Mouse (Mus musculus) cerebellum, adult 8-10 months (tissue): Measurements from ENCODE around the gene Ap2s1.

Experiments
- DNase-seq: peaks from one replicate; pipeline ENCODE4 v3.0.0; 2022

The Ap2s1 gene

DNA sequence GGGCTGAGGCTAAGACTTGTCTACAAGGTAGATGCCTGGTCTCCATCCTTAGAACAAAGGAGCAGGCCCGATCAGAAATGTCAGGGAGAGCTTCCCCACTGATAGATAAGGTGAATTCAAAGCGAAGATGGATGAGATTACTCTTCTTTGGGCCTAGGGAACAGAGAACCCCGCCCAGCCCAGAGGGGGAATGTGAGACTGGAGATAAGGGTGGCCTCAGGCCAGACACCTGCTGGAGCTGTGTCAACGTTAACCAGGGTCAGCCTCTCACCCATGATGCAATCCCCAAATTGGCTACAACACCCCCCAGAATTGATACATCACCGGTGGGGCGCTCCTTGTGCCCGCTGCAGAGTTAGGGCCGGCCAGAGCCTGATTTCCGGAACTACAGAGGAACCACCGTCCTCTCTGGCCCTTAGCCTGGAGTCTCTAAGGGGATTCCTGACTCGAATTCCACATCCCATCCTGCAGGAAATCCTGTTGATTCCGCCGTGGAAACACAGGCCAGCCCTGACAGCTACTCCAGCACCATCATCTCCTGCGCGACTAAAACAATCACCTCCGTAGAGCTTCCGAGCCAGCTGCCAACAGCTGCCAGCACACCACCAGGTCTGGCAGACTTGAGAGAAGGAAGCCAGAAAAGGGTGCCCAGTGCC, 17.3 kb downstream of the Ap2s1 start:
- DNase-seq: no peak

DNA sequence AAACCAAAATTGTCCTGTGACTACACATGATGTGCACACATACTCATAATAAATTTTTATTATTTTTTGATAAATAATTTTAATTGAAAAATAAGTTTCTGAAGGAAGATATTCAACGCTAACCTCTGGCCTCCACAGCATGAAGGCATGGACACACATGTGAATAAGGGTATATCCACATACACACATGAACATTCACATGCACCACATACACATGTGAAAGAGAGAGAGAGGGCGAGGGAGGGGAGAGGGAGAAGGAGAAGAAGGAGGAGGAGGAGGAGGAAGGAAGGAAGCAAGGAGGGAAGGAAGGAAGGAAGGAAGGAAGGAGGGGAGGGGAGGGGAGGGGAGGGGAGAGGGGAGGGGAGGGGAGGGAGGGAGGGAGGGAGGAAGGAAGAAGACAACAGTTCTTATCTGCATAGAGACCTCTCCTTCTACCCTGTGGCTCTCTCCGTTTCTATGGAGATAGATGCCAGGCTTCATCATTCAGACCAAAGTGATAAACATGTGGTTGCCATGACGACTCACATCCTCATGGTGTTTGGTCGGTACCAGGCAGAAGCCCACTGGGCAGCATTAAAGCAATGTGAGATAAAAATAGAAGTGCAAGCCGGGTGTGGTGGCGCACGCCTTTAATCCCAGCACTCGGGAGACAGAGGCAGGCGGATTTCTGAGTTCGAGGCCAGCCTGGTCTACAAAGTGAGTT, 20.8 kb downstream of the Ap2s1 start:
- no peak for DNase-seq

- no peak for DNase-seq
These were observed 22.1 kb downstream of the Ap2s1 start for GRCm38 (mm10) chr7:16760292-16760691.

DNA sequence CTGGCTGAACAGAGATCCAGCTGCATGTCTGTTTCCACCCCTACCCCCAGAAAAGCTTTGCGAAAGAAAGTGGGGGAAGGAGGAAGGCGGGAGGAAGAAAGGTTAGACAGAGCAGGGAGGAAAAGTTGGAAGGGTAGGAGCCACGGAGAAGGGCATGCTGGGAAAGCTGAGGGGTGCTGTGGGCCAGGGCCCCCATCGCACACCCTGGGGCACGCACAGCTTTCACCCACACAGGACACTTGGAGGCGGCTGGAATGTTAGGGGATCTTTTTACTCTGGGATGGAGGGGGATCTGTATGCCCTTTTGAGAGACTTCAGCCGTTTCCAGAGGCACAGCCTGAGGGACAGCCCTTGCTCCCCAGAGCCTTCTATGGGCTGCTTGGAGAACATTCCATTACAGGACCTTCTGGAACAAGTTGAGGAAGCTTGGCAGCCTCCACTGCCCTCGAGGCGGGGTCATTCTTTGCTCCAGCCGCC, 22.8 kb downstream of the Ap2s1 start:
- no peak for DNase-seq

DNA sequence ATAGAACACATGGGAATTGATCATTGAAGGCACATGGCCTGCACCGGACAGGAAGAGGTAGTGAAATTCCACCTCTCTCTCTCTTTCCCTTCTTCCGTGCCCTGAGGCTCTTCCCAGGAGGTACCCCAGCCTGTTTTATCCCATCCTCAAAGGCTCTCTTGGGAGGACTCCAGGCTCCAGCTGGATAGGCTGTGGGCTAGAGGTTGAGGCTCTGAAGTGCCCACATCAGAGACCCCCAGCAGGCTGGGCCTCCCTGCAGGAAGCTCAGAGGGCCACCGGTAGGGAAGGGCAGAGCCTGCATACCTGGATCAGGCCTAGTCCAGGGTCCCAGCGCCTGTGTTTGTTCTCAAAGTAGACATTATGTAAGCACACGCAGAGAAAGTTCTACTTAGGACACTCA, 23.4 kb downstream of the Ap2s1 start:
- no peak for DNase-seq

GRCm38 (mm10) chr7:16763463-16764218, 25.4 kb downstream of the Ap2s1 start:
- DNase-seq: no peak

- no peak for DNase-seq
These were observed 28.2 kb downstream of the Ap2s1 start for GRCm38 (mm10) chr7:16766443-16766842.

DNA sequence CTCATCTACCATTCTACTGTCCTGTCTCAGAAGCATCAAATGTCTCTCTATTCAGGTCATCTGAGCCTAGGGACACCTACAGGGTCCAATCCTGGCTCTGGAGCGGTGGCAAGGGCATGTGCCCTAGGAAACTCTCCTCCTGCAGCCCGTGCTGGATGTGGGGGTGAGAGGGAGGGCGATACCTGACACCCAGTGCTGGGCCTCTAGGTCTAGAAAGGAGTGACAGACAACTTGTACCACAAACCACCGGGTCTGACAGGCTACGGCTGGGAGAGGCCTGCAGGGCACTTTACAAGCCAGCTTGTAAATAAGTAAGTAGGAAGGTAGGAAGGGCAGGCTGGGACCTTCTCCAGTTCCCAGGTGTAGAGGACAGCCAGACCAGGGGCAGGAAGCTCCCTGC, 37.7 kb downstream of the Ap2s1 start:
- DNase-seq: no peak

DNA sequence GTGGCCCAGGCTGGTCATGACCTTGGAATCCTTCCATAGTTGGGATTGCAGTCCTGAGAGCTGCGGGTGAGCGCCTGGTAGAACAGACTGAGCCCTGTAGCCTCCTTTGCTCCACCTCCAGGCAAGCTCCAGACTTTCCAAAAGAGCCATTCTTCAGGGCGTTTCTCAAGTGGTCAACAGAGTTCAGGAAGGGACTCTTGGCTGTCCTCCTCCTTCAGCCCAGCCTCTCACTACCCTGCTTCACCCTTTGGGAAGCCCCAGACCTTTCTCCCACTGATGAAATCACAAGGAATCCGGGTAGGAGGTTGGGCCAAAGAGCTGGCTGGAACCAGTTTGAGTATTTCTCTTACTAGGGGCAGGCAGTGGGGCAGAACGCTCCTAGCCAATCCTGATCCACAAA, 41.9 kb downstream of the Ap2s1 start:
- no peak for DNase-seq

- DNase-seq: peak; percentile 35
These were observed 42.8 kb downstream of the Ap2s1 start, which contains the start of gene Slc1a5 for GRCm38 (mm10) chr7:16780825-16781554. TSS of gene Slc1a5 (plus strand) at chr7:16781340.

GRCm38 (mm10) chr7:16781555-16781815, 43.3 kb downstream of the Ap2s1 start:
- DNase-seq: no peak

DNA sequence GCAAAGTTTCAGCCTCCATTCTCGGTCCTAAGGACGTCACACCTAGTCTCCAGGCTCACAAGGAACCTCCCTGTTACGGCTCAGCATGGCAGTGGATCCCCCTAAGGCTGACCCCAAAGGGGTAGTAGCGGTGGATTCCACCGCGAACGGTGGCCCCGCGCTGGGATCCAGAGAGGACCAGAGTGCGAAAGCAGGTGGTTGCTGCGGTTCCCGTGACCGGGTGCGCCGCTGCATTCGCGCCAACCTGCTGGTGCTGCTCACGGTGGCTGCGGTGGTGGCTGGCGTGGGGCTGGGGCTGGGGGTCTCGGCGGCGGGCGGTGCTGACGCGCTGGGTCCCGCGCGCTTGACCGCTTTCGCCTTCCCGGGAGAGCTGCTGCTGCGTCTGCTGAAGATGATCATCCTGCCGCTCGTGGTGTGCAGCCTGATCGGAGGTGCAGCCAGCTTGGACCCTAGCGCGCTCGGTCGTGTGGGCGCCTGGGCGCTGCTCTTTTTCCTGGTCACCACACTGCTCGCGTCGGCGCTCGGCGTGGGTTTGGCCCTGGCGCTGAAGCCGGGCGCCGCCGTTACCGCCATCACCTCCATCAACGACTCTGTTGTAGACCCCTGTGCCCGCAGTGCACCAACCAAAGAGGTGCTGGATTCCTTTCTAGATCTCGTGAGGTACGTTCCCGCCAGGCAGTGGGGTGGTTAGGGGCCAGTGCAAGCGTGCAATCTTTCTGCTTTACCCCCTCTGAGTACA, 43.8 kb downstream of the Ap2s1 start:
- no peak for DNase-seq

DNA sequence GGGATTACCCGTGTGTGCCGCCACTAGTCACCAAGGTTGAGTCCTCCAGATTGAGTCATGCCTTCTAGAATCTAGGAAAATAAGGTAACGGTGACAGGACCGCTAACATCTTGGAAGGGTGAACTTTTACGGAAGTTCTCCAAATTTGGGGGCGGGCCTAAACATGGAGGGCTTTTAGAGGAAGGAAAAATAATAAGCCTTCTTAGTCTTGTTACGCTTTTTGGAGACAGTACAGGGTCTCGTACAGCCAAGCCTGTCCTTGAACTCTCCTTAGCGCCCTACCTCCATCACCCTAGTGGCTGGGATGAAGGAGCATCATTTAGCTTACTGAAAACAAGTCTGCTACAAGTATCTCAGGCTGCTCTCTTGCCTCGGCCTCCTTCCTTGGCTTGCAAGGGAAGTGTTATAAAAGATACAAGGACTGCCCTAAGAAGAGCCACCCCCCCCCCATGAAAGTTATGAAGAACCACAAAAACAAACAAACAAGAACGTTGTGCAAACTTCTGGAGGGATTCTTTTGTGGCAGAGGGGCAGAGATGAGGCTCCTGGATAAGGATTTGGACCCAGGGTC, 44.4 kb downstream of the Ap2s1 start:
- no peak for DNase-seq

GRCm38 (mm10) chr7:16783224-16783688, 45.0 kb downstream of the Ap2s1 start:
- no peak for DNase-seq

- no peak for DNase-seq
These were observed 45.7 kb downstream of the Ap2s1 start for GRCm38 (mm10) chr7:16783758-16784415.

GRCm38 (mm10) chr7:16784498-16784976, 46.3 kb downstream of the Ap2s1 start:
- DNase-seq: no peak

DNA sequence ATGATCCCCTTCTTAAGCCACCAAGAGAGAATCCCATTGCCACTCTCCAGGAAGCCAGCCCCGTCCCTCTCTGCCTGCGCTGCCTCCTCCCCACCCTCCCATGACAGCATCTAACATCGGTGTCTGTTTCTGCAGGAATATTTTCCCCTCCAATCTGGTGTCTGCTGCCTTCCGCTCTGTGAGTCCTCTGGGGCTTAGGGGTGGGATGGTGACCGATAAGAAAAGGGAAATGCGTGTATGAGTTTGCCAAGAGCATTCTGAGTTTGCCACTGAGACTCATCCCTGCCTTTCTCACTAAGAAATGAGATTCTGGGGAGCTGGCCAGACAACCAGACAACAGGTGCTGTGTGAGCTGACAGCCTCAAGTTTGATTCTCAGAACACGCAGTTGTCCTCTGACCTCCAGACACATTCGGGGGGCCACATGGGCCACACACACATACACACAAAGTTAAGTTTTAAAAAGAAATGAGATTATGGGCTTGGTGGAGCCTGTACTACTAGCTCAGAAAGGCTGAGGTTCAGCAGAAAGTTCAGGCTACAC, 47.4 kb downstream of the Ap2s1 start:
- no peak for DNase-seq

DNA sequence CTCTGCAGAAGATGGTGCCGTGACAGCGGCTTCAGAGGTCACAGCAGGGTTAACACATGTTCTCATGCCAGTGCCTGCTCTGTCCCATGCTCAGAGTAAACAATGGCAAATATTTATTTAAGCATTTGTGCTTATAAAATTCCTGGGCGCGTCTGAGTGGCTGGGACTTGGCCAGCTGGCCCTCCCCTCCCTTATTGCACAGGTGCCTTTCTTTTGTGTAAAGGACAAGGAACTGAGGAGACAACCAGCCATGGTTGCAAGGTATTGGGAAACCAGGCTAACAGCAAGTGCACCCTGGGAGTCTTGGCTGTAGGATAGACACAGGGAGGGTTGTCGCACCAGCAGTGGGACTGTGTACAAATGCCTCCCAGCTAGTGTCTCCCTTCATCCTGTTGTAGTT, 54.1 kb downstream of the Ap2s1 start:
- no peak for DNase-seq

DNA sequence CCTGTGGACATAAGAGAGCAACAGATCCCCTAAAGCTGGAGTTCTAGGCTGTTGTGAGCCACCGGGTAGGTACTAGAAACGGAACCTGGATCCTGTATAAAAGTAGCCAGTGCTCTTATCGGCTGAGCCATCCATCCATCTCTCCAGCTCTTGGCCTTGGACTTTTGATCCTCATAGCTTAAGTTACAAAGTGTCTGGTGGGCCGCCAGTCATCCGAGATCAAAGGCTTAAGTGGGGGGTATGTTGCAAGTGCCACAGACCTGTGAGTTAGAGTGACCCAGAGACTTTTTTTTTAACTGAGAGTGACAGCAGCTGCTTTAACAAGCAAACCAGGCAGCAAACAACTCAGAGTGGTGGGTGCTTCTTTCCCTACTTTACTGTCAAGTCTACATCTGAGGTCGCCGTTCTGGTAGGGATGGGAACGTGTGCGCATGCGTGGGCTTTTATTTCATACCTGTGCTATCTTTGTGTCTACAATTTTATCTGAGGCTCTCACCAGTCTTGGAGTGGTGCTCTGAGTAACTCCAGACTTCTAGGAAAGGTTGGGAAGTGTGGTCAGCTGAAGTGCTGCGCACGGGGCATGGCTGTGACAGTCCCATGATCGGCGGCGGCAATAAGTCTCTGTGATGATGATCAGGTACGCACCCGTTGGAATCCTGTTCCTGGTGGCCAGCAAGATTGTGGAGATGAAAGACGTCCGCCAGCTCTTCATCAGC, 55.0 kb downstream of the Ap2s1 start:
- no peak for DNase-seq

- DNase-seq: no peak
These were observed 56.7 kb downstream of the Ap2s1 start for GRCm38 (mm10) chr7:16794886-16795285.
